Comparison of ENCODE assay signal across 8 mouse cellular contexts in genomic region chr14:26669292-26670073, GRCm38 (mm10). TPM values are rescaled to one million over a fixed set of nuclear protein-coding genes. Genes with fewer than 3 reads are reported as not detected.
DNase-seq lines count a peak whose midpoint lies in the region; ATAC-seq lines count a peak whose summit lies in the region.

Gene Pde12, minus strand, starts transcription at chr14:26669883.

- peaks cover 13% of the 10 kb centered on the region for H3K36me3 ChIP-seq in hindbrain, embryonic 15.5 days

- H3K27me3 ChIP-seq in hindbrain, embryonic 15.5 days = no peaks in the 10 kb centered on the region

- peak; percentile 96 for ATAC-seq in hindbrain, embryonic 15.5 days (ENCODE audit: low FRiP score, low read depth)

- H3K4me1 ChIP-seq in hindbrain, embryonic 15.5 days (replicated peaks) = peaks cover 31% of the 10 kb centered on the region

- H3K4me2 ChIP-seq in hindbrain, embryonic 15.5 days = peak within 1 kb of the TSS; percentile 95

- no peaks in the 10 kb centered on the region for H3K9me3 ChIP-seq in hindbrain, embryonic 15.5 days

- DNase-seq in T-cell, adult 2 months (ENCODE audit: low spot score) = peak; percentile 85
- DNase-seq in cerebellum, postnatal 36 days = peak; percentile 85 to 93
- DNase-seq in frontal cortex, postnatal 36 days (ENCODE audit: low spot score in 2 of 2) = peak; percentile 93 to 94
- DNase-seq in left cerebral cortex, adult 11 months (ENCODE audit: low spot score) = peak; percentile 83
- DNase-seq in lung, postnatal 4 days = peak; percentile 90 to 92
- DNase-seq in retina, postnatal 7 days (ENCODE audit: low read depth, low spot score) = peak; percentile 92
- peak; percentile 85 for DNase-seq in urinary bladder, adult 2 months (ENCODE audit: low spot score)

- H3K27ac ChIP-seq in hindbrain, embryonic 15.5 days (replicated peaks) = peak within 1 kb of the TSS; percentile 93

- WGBS in hindbrain, embryonic 15.5 days = under 1% methylated on average over 64 of the region's 70 CpGs

- peak within 1 kb of the TSS; percentile 98 for H3K4me3 ChIP-seq in hindbrain, embryonic 15.5 days

- peak within 1 kb of the TSS; percentile 70 for H3K9ac ChIP-seq in hindbrain, embryonic 15.5 days

RNA-seq across cellular contexts. Expression of gene Pde12, which starts in this region (rescaled TPM):
- polyA plus RNA-seq in hindbrain, embryonic 15.5 days (2015; fragmentation: Nextera tagmentation; extraction: Ambion mirVana) = 11.1 and 11.8 TPM in 2 replicates
- 3.8 and 4.3 TPM in 2 replicates for polyA plus RNA-seq in urinary bladder, adult 2 months (2012; rRNA removed)

Comparison
In these comparisons a context has a peak if more than half of its experiments do, and no peak if none do; other contexts are left out.
1. Peak in every context shown above with its lines: DNase-seq, ATAC-seq, H3K4me3 ChIP-seq and H3K27ac ChIP-seq.